Mouse (Mus musculus) spleen, adult 2 months (tissue): ENCODE measurements around the gene Pidd1. TPM values are rescaled to one million over a fixed set of nuclear protein-coding genes. Genes with fewer than 3 reads are reported as not detected.

ENCODE experiments used
- DNase-seq, 2 experiments: peaks; one replicate each; pipeline versions ENCODE4 v3.0.0 to v3.0.0-alpha.2; 2012 to 2021; ENCODE audit warnings: low spot score in 2 of 2, low read depth in 1 of 2
- H3K27ac ChIP-seq: fragments of 200-500 bp; 2 replicates; pipeline ENCODE4 v1.5.1; 2012; ENCODE audit warnings: low read length, inconsistent platforms; ENCODE audit not compliant: insufficient read depth
- H3K27me3 ChIP-seq: fragments of 200-500 bp; 2 replicates; pipeline ENCODE4 v1.6.1; 2012; ENCODE audit warnings: mild to moderate bottlenecking, moderate library complexity, low read length, inconsistent platforms; ENCODE audit not compliant: control insufficient read depth, insufficient read depth
- H3K36me3 ChIP-seq: fragments of 200-500 bp; 2 replicates; pipeline ENCODE4 v1.6.1; 2012; ENCODE audit warnings: mild to moderate bottlenecking, low read length, inconsistent platforms; ENCODE audit not compliant: control insufficient read depth, insufficient read depth
- H3K4me1 ChIP-seq: fragments of 200-500 bp; 2 replicates; pipeline ENCODE4 v1.6.1; 2011; ENCODE audit warnings: inconsistent platforms; ENCODE audit not compliant: control insufficient read depth, insufficient read depth, insufficient read length
- H3K4me3 ChIP-seq: fragments of 200-500 bp; 2 replicates; pipeline ENCODE4 v1.5.1; 2011; ENCODE audit warnings: mild to moderate bottlenecking, inconsistent platforms; ENCODE audit not compliant: insufficient read depth, insufficient read length; ENCODE audit errors: extremely low read depth
- CTCF ChIP-seq: fragments of 200-500 bp; IDR thresholded peaks from 2 replicates; pipeline ENCODE4 v1.5.1; 2011; ENCODE audit warnings: mild to moderate bottlenecking, inconsistent platforms; ENCODE audit not compliant: insufficient read depth, insufficient read length, insufficient replicate concordance; ENCODE audit errors: extremely low read depth
- POLR2A ChIP-seq: fragments of 200-500 bp; IDR thresholded peaks from 2 replicates; pipeline ENCODE4 v1.6.1; 2011; ENCODE audit warnings: low read depth, low read length, inconsistent platforms
- WGBS: fragments of 180-500 bp; shearing (Covaris S2); methylation state at CpG from one replicate; pipeline ENCODE4 v1.1.7; 2018; 5-methylcytosine and 5-hydroxymethylcytosine counted together
- polyA plus RNA-seq: library from polyadenylated mRNA; depleted of rRNA; stranded (reverse); fragments of >200 nt; gene quantifications from 2 replicates; pipeline ENCODE4 v1.2.3, GENCODE M21; 2012

Gene Pidd1
- polyA plus RNA-seq, 1 experiment, result 20.4 TPM

GRCm38 (mm10) chr7:141458661-141459060, 14.8 kb upstream of the Pidd1 start:
- WGBS, result 93% methylated on average over 11 of the region's 11 CpGs

GRCm38 (mm10) chr7:141457986-141458660, 14.3 kb upstream of the Pidd1 start:
- peaks cover 14% of the 10 kb centered on the region for H3K4me1 ChIP-seq
- H3K27me3 ChIP-seq, result peaks cover 5% of the 10 kb centered on the region; the same call in 1 of the 2 replicates
- peak in 1 of 2 experiments; percentile 48 for DNase-seq
- TF ChIP-seq POLR2A (no peak), CTCF (peak; percentile 69)
- 84% methylated on average over 15 of the region's 15 CpGs for WGBS
- H3K27ac ChIP-seq, result no peak overlapping the region
- peaks cover 22% of the 10 kb centered on the region for H3K36me3 ChIP-seq
- H3K4me3 ChIP-seq, result no peak overlapping the region

More at GRCm38 (mm10) chr7:141458661-141459060, 14.8 kb upstream of the Pidd1 start:
- Histone ChIP-seq H3K36me3 (peaks cover 22% of the 10 kb centered on the region), H3K27me3 (peaks cover 5% of the 10 kb centered on the region; the same call in 1 of the 2 replicates), H3K4me1 (peaks cover 14% of the 10 kb centered on the region), H3K4me3 (no peak overlapping the region), H3K27ac (no peak overlapping the region)
- TF ChIP-seq POLR2A (no peak), CTCF (no peak)
- peak in 1 of 2 experiments; percentile 4 for DNase-seq

- peak in 1 of 2 experiments; percentile 2 for DNase-seq
- Histone ChIP-seq H3K27ac (no peak overlapping the region), H3K4me1 (peaks cover 14% of the 10 kb centered on the region), H3K27me3 (peaks cover 5% of the 10 kb centered on the region; the same call in 1 of the 2 replicates), H3K4me3 (no peak overlapping the region), H3K36me3 (peaks cover 22% of the 10 kb centered on the region)
- TF ChIP-seq CTCF, result no peak
- TF ChIP-seq POLR2A, result no peak
- 93% methylated on average over 14 of the region's 14 CpGs for WGBS
Measured at GRCm38 (mm10) chr7:141457236-141457635, 13.4 kb upstream of the Pidd1 start.

- Histone ChIP-seq H3K4me1 (peaks cover 11% of the 10 kb centered on the region; the same call in 1 of the 2 replicates), H3K36me3 (peaks cover 24% of the 10 kb centered on the region), H3K27ac (no peak overlapping the region), H3K4me3 (no peak overlapping the region), H3K27me3 (peaks cover 2% of the 10 kb centered on the region; the same call in 1 of the 2 replicates)
- TF ChIP-seq CTCF (no peak), POLR2A (no peak)
- 86% methylated on average over 6 of the region's 6 CpGs for WGBS
- peak in 1 of 2 experiments; percentile 2 for DNase-seq
Measured at GRCm38 (mm10) chr7:141456739-141457138, 12.9 kb upstream of the Pidd1 start.

- 2% methylated on average over 23 of the region's 23 CpGs for whole genome bisulfite sequencing
- peak overlapping the region; percentile 88 for H3K27ac ChIP-seq
- H3K4me3 ChIP-seq, result peak overlapping the region; percentile 72
- DNase-seq, result peak in 1 of 2 experiments; percentile 50
- peaks cover 11% of the 10 kb centered on the region; the same call in 1 of the 2 replicates for H3K4me1 ChIP-seq
- H3K27me3 ChIP-seq, result no peaks in the 10 kb centered on the region
- TF ChIP-seq POLR2A, result peak; percentile 17; the same call in 1 of the 2 replicates
- TF ChIP-seq CTCF, result no peak
- H3K36me3 ChIP-seq, result peaks cover 29% of the 10 kb centered on the region
Measured at GRCm38 (mm10) chr7:141455610-141456314, 11.9 kb upstream of the Pidd1 start.

- H3K27ac ChIP-seq, result peak within 1 kb of the TSS; percentile 88
- WGBS, result under 1% methylated on average over 45 of the region's 45 CpGs
- DNase-seq, result peak; percentile 83 to 95
- H3K27me3 ChIP-seq, result no peaks in the 10 kb centered on the region
- peak within 1 kb of the TSS; percentile 72 for H3K4me3 ChIP-seq
- H3K36me3 ChIP-seq, result peaks cover 29% of the 10 kb centered on the region
- peaks cover 11% of the 10 kb centered on the region; the same call in 1 of the 2 replicates for H3K4me1 ChIP-seq
- TF ChIP-seq CTCF (no peak), POLR2A (peak; percentile 95)
Measured at GRCm38 (mm10) chr7:141454967-141455551, 11.2 kb upstream of the Pidd1 start, which contains the start of gene Pnpla2. Gene Pnpla2 (plus strand): TSS chr7:141455198.
